Mouse (Mus musculus) hindbrain, embryonic 12.5 days (tissue): ENCODE data around the gene 1700086D15Rik. TPM values are rescaled to one million over a fixed set of nuclear protein-coding genes. Genes with fewer than 3 reads are reported as not detected.

ENCODE experiments used
- ATAC-seq: fragments of 200-750 bp; cut with Nextera tagmentation; 2 replicates; pipeline ENCODE4 v1.8.0; 2017; ENCODE audit warnings: moderate TSS enrichment; ENCODE audit not compliant: low FRiP score
- H3K27ac ChIP-seq: fragments of 300-500 bp; sonication (generic); 2 replicates; pipeline ENCODE4 v1.5.1; 2016; ENCODE audit warnings: mild to moderate bottlenecking
- H3K27me3 ChIP-seq: fragments of 300-500 bp; sonication (generic); 2 replicates; pipeline ENCODE4 v1.6.1; 2016; ENCODE audit warnings: mild to moderate bottlenecking
- H3K36me3 ChIP-seq: fragments of 300-500 bp; sonication (generic); 2 replicates; pipeline ENCODE4 v1.6.1; 2016; ENCODE audit warnings: mild to moderate bottlenecking
- H3K4me1 ChIP-seq: fragments of 300-500 bp; sonication (generic); 2 replicates; pipeline ENCODE4 v1.6.1; 2016
- H3K4me2 ChIP-seq: fragments of 300-500 bp; sonication (generic); replicated peaks from 2 replicates; pipeline ENCODE4 v1.6.1; 2016; ENCODE audit warnings: mild to moderate bottlenecking
- H3K4me3 ChIP-seq: fragments of 300-500 bp; sonication (generic); 2 replicates; pipeline ENCODE4 v1.5.1; 2016; ENCODE audit warnings: mild to moderate bottlenecking
- H3K9ac ChIP-seq: fragments of 300-500 bp; sonication (generic); 2 replicates; pipeline ENCODE4 v1.6.1; 2016; ENCODE audit warnings: mild to moderate bottlenecking, moderate library complexity
- H3K9me3 ChIP-seq: fragments of 300-500 bp; sonication (generic); replicated peaks from 2 replicates; pipeline ENCODE4 v1.6.1; 2016; ENCODE audit warnings: mild to moderate bottlenecking
- WGBS: fragments of 180-500 bp; shearing (Covaris S2); methylation state at CpG from one replicate; pipeline ENCODE4 v1.1.7; 2016; 5-methylcytosine and 5-hydroxymethylcytosine counted together
- polyA plus RNA-seq: library from polyadenylated mRNA; unstranded; fragments of >200 nt; fragmentation: Nextera tagmentation; extraction: Ambion mirVana; gene quantifications from 2 replicates; pipeline ENCODE4 v1.2.1, GENCODE M21; 2016

Gene 1700086D15Rik
- polyA plus RNA-seq, 1 experiment from 2014 or later: not detected

- peaks cover 22% of the 10 kb centered on the region for H3K4me1 ChIP-seq
- H3K4me3 ChIP-seq: no peak overlapping the region
- H3K4me2 ChIP-seq: no peak overlapping the region
- WGBS: 81% methylated on average over 4 of the region's 4 CpGs
- H3K27me3 ChIP-seq: no peaks in the 10 kb centered on the region
- no peak for ATAC-seq
- H3K9ac ChIP-seq: no peak overlapping the region
- no peak overlapping the region for H3K27ac ChIP-seq
- H3K9me3 ChIP-seq: no peaks in the 10 kb centered on the region
- H3K36me3 ChIP-seq: no peaks in the 10 kb centered on the region
These were observed 30.6 kb downstream of the 1700086D15Rik start for GRCm38 (mm10) chr11:65129110-65129509.

- no peak overlapping the region for H3K9ac ChIP-seq
- no peaks in the 10 kb centered on the region for H3K36me3 ChIP-seq
- no peaks in the 10 kb centered on the region for H3K27me3 ChIP-seq
- ATAC-seq: no peak
- H3K4me1 ChIP-seq: peaks cover 22% of the 10 kb centered on the region
- H3K4me2 ChIP-seq: no peak overlapping the region
- no peaks in the 10 kb centered on the region for H3K9me3 ChIP-seq
- H3K27ac ChIP-seq: no peak overlapping the region
- WGBS: 90% methylated on average over 4 of the region's 4 CpGs
- no peak overlapping the region for H3K4me3 ChIP-seq
These were observed 31.0 kb downstream of the 1700086D15Rik start for GRCm38 (mm10) chr11:65128666-65129065.

- 57% methylated on average over 9 of the region's 9 CpGs for WGBS
- peaks cover 22% of the 10 kb centered on the region for H3K4me1 ChIP-seq
- no peak overlapping the region for H3K4me2 ChIP-seq
- ATAC-seq: no peak
- no peaks in the 10 kb centered on the region for H3K36me3 ChIP-seq
- H3K9ac ChIP-seq: no peak overlapping the region
- no peak overlapping the region for H3K4me3 ChIP-seq
- no peaks in the 10 kb centered on the region for H3K9me3 ChIP-seq
- H3K27me3 ChIP-seq: no peaks in the 10 kb centered on the region
- H3K27ac ChIP-seq: peak overlapping the region; percentile 35; the same call in 1 of the 2 replicates
These were observed 33.1 kb downstream of the 1700086D15Rik start for GRCm38 (mm10) chr11:65126566-65126965.

DNA sequence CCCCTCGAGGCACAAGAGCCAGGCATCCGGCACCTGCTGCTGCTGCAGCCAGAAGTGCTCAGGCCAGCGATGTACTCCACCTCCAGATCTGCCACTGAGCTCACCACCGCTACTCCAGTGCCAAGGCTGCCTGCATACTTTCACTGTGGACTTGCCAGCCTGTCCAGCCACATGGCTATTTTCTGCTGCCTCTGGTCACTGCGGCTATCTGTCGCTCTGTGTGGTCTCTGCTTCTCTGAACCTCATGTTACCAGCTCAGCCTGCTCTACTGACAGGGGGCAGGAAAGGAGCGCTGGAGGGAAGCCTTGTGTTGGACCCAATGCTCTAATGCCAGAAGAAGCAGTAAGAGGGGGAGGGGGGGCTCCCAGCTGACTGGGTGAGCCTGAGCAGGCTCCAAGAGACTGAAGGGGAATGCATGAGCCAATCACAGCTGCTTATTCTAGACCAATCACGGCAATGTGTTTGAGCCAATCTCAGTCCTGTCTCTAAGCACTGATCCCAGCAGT, 34.7 kb downstream of the 1700086D15Rik start:
- ATAC-seq: peak; percentile 91
- no peaks in the 10 kb centered on the region for H3K9me3 ChIP-seq
- H3K36me3 ChIP-seq: no peaks in the 10 kb centered on the region
- H3K4me2 ChIP-seq: 0 out of 2 replicates have a peak overlapping the region, but pooled peaks have one; percentile 4
- no peak overlapping the region for H3K4me3 ChIP-seq
- peak overlapping the region; percentile 1; the same call in 1 of the 2 replicates for H3K27ac ChIP-seq
- no peaks in the 10 kb centered on the region for H3K27me3 ChIP-seq
- WGBS: 63% methylated on average over 8 of the region's 8 CpGs
- no peak overlapping the region for H3K9ac ChIP-seq
- H3K4me1 ChIP-seq: peaks cover 22% of the 10 kb centered on the region

GRCm38 (mm10) chr11:65120276-65120675, 39.4 kb downstream of the 1700086D15Rik start:
- no peak overlapping the region for H3K27ac ChIP-seq
- H3K9me3 ChIP-seq: no peaks in the 10 kb centered on the region
- H3K27me3 ChIP-seq: no peaks in the 10 kb centered on the region
- WGBS: 87% methylated on average over 4 of the region's 4 CpGs
- peaks cover 6% of the 10 kb centered on the region for H3K4me1 ChIP-seq
- no peak for ATAC-seq
- no peak overlapping the region for H3K4me2 ChIP-seq
- H3K36me3 ChIP-seq: no peaks in the 10 kb centered on the region
- H3K4me3 ChIP-seq: no peak overlapping the region
- no peak overlapping the region for H3K9ac ChIP-seq

DNA sequence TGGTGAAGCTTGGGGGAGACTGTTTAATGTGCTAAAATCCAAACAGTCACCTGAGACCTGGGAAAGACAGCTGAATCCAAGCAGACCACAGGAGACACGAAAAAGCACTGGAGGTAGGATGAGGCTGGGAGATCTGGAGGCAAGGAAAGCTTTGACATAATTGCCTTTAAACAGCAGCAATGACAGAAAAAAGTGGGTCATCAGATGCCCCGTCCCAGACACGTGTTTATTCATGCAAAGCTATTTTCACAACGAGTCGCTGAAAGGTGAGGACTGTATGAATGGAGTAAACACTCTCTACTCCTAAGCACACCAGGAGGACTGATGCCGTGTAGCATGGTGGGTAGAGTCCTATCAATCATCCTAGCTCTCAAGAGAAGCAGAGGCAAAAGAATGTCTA, 43.9 kb downstream of the 1700086D15Rik start:
- no peak for ATAC-seq
- no peak overlapping the region for H3K4me3 ChIP-seq
- no peaks in the 10 kb centered on the region for H3K9me3 ChIP-seq
- H3K4me2 ChIP-seq: no peak overlapping the region
- H3K27me3 ChIP-seq: no peaks in the 10 kb centered on the region
- no peak overlapping the region for H3K9ac ChIP-seq
- H3K36me3 ChIP-seq: no peaks in the 10 kb centered on the region
- no peak overlapping the region for H3K27ac ChIP-seq
- H3K4me1 ChIP-seq: peaks cover 12% of the 10 kb centered on the region
- 93% methylated on average over 6 of the region's 6 CpGs for WGBS

DNA sequence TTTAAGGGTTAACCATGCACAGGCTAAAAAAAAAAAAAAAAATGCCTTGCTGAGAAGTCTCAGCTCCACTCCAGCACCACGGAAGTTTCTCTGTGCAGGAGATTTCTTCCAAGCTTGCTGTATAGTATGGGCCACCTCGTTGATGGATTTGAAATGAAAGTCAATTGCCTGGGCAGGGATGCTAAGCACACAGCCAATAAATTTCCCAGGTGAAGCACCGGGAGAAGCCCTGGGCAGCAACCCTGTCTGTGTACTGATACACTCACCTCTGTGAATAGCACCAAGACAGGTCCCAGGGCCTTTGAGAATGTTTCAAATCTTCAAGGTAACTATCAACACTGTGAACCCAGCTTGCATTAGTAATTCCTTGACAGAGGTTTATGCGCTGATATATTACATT, 47.6 kb downstream of the 1700086D15Rik start:
- ATAC-seq: no peak
- Histone ChIP-seq H3K4me3 (no peak overlapping the region), H3K4me1 (peaks cover 27% of the 10 kb centered on the region), H3K9ac (no peak overlapping the region), H3K27ac (no peak overlapping the region), H3K36me3 (no peaks in the 10 kb centered on the region), H3K9me3 (no peaks in the 10 kb centered on the region), H3K4me2 (no peak overlapping the region), H3K27me3 (no peaks in the 10 kb centered on the region)
- 51% methylated on average over 4 of the region's 4 CpGs for WGBS

GRCm38 (mm10) chr11:65111651-65112050, 48.0 kb downstream of the 1700086D15Rik start:
- no peaks in the 10 kb centered on the region for H3K27me3 ChIP-seq
- 64% methylated on average over 5 of the region's 5 CpGs for WGBS
- H3K4me3 ChIP-seq: no peak overlapping the region
- no peaks in the 10 kb centered on the region for H3K9me3 ChIP-seq
- no peak overlapping the region for H3K4me2 ChIP-seq
- no peak overlapping the region for H3K9ac ChIP-seq
- H3K36me3 ChIP-seq: no peaks in the 10 kb centered on the region
- peaks cover 27% of the 10 kb centered on the region for H3K4me1 ChIP-seq
- H3K27ac ChIP-seq: no peak overlapping the region
- ATAC-seq: no peak

DNA sequence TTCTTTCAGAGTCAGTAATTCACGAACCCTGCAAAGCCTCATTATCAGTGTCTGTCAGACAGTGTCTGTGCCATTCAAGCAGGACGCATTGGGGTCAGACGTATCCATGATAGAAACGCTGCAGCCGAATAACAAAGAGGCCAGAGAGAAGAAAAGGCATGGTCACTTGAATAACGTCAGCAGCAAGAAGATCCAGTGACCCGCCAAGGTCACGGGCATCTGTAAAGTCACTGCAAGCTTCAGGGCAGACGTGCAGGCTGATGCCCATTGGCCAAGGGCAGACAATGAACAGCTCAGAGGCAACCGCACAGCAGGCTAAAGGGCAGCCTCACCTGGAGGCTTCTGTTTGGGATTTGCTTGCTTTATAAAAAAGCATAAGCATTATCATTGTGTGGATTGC, 49.6 kb downstream of the 1700086D15Rik start:
- Histone ChIP-seq H3K4me3 (no peak overlapping the region), H3K27me3 (no peaks in the 10 kb centered on the region), H3K9me3 (no peaks in the 10 kb centered on the region), H3K4me1 (peaks cover 27% of the 10 kb centered on the region), H3K27ac (no peak overlapping the region), H3K4me2 (no peak overlapping the region), H3K36me3 (no peaks in the 10 kb centered on the region), H3K9ac (no peak overlapping the region)
- WGBS: 37% methylated on average over 10 of the region's 10 CpGs
- ATAC-seq: no peak

- Histone ChIP-seq H3K9ac (no peak overlapping the region), H3K27me3 (no peaks in the 10 kb centered on the region), H3K27ac (no peak overlapping the region), H3K9me3 (no peaks in the 10 kb centered on the region), H3K4me3 (no peak overlapping the region), H3K36me3 (no peaks in the 10 kb centered on the region), H3K4me1 (peaks cover 27% of the 10 kb centered on the region), H3K4me2 (no peak overlapping the region)
- 72% methylated on average over 5 of the region's 5 CpGs for WGBS
- ATAC-seq: peak; percentile 58
These were observed 51.9 kb downstream of the 1700086D15Rik start for GRCm38 (mm10) chr11:65107734-65108171.

- Histone ChIP-seq H3K4me2 (no peak overlapping the region), H3K27ac (no peak overlapping the region), H3K9ac (no peak overlapping the region), H3K4me1 (peaks cover 27% of the 10 kb centered on the region), H3K36me3 (no peaks in the 10 kb centered on the region), H3K9me3 (no peaks in the 10 kb centered on the region), H3K27me3 (no peaks in the 10 kb centered on the region), H3K4me3 (no peak overlapping the region)
- no peak for ATAC-seq
- WGBS: 77% methylated on average over 4 of the region's 4 CpGs
These were observed 52.5 kb downstream of the 1700086D15Rik start for GRCm38 (mm10) chr11:65107151-65107550.

- Histone ChIP-seq H3K9ac (no peak overlapping the region), H3K4me2 (no peak overlapping the region), H3K27ac (no peak overlapping the region), H3K36me3 (no peaks in the 10 kb centered on the region), H3K4me1 (peaks cover 8% of the 10 kb centered on the region; the same call in 1 of the 2 replicates), H3K27me3 (no peaks in the 10 kb centered on the region), H3K4me3 (no peak overlapping the region), H3K9me3 (no peaks in the 10 kb centered on the region)
- ATAC-seq: no peak
- WGBS: 91% methylated on average over 3 of the region's 3 CpGs
These were observed 55.6 kb downstream of the 1700086D15Rik start for GRCm38 (mm10) chr11:65104076-65104475.
